Mouse (Mus musculus): Measurements from ENCODE around the gene Trim32.
A peak's percentile ranks its signal among the peaks of the same experiment; 100 is the strongest.

The Trim32 gene

DNA sequence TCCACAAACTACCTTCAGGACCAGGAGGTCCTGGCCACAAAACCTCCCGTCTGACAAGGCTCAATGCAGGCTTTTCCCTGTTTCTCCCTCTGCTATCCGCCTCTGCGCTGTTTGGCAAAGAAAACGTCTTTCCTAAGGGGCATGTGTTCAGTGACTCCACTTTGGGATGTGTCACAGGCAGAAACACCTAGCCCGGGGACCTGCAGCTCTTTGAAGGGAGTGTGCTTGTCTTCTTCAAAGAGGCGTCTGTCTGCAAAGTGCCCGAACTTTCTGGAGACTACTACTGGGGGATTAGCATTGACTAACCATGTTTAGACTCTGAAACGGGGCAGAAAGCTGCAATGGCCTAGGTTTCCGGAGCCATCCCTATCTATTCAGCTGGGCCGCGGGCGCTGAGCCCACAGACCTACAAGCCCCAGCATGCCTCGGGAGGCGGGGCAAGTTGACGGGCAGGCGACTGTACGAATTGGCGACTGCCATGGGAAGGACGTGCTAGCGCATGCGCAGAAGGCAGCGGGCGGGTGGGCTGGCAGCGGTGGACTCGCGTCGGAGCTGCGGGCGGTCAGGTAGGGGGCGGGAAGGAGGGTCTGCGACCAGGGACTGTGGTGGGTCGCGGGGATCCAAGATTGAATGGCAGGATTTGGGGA, at the start of gene Trim32:
TSS of gene Trim32 (plus strand) at position 483 of the 647 bp plus-strand sequence.
- DNase-seq (ENCODE audit: low spot score in 2 of 2), result peak; percentile 98 to 99

DNA sequence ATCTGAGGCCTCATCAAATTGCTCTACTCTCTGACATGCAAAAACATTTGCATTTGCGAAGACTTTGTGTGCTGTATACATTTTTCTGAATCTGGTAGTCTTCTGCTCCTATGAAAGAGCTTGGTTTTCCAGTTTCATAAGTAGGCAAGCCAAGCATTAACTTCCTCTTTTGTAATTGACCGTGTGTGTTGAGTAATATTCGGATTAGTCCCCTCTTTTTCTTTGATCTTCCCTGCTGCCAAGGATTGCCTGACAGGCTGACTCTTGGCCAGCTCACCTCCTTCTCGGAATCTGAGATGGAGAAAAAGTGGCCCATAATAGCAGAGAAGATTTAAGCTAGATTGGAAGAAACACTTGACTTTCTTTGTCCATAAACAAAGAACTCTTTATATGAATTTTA, 39.3 kb upstream of the Trim32 start:
- no peak for DNase-seq (ENCODE audit: low spot score in 2 of 2)

DNA sequence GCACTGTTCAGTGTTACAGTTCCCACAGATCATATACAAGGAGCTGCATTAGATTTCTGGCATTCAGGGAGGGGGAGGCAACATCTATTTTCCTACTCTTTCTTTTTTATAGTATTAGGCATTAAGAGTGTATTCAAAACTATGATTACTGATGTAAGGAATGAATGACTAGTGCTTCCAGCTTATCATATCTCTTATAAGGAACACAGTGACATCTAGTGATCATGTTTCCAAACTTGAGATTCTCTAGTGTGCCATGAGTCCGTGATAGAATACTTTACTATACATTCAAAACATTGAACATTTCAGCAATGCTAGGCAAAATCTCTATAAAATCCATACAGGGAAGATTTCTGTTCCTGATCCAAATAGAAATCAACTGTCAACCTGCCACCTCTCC, 24.5 kb upstream of the Trim32 start:
- no peak for DNase-seq (ENCODE audit: low spot score in 2 of 2)

DNA sequence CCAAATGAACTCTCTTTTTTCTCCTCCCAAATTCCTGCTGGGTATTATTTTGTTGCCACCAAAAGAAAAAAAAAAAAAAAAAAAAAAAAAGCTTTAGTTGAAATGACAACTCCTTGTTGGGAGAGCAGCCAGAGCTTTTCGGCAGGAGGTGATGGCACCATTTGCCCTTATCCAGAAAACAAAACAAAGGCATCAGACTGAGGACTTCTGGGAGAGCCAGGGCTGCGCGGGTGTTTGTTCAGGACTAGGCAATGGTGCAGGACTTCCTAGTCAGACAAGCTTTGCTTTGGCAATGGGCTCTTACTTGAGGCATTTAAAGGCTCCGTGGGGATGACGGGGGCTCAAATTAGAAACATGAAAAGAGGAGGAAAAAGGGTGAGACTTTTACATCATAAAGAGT, 17.8 kb upstream of the Trim32 start:
- no peak for DNase-seq (ENCODE audit: low spot score in 2 of 2)

DNA sequence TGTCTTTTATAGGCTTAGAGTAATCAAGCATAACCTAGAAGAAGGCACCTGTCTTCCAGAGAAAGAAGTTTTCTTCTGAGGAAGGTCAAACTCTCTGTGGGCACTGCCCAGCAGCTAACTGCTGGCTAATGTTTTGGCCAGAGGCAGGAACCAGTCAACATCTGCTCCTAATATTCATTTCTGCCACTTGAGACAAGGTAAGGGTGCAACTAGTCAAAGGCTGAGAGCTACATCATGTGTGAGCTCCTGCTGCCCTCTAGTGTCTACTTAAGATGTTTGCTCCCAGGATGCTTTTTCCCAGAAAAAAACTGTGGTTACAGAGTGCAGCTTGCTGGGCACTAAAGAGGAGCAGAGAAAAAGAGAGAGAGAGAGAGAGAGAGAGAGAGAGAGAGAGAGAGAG, 15.0 kb upstream of the Trim32 start:
- peak in 1 of 2 experiments; percentile 68 for DNase-seq (ENCODE audit: low spot score in 2 of 2)

DNA sequence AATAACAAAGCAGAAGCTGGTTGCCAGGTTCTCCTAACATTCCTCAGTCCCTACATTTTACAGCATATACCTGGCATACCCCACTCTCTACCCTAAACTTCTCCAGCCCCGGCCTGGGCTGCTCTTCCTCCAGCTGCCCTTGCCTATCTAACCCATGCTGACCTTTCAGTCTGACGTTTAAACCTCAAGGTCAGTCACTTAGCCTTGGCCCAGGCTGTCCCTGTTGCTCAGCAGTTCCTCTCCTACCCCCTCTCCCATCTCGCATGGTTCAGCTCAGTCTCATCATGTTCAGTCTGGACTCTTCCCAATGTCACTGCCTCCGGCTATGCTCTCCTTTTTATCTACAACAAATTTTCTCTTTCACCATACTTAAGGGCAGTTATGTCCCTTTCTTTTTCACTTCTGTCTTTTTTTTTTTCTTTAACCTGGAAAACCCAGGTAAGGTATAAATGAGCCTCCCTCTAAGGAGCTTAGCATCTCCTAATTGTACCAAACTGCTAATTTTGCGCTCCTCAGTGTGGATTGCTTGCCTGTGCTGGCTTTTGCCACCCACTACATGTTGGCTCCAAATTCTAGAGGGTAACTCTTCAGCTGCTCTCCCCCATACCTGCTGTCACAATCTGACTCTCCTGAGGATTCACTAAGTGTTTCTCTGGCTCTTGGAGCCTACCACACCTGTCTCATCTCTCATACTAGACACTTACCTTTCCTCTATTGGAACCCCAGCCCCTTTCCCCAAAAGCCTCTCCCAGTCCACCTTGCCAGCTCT, 10.0 kb upstream of the Trim32 start:
- no peak for DNase-seq (ENCODE audit: low spot score in 2 of 2)

DNA sequence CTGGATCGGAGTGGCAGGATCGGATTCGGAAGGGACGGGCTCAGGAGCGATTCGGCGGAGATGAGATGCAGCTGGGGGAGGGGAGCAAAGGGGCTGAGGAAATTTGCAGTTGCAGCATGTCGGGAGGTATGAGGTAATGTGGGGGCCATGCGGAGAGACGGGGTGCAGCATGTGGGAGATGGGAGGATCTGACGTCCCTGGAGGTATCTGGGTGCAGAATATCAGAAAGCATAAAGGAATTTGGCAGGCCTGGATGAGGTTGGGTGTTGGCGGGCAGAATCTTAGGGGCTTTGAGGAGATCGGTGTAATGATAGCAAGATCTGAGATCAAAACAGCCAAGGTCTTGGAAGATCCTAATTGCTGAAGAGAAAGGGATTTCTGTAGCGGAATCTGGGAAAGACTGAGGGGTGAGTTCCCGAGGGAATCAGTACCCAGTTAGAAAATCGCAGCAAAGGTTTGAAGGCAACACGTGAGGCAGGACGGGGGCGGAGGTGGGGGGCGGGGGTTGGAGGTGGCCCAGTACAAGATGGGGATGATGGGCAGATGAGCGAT, 441 bp downstream of the Trim32 start:
- no peak for DNase-seq (ENCODE audit: low spot score in 2 of 2)

DNA sequence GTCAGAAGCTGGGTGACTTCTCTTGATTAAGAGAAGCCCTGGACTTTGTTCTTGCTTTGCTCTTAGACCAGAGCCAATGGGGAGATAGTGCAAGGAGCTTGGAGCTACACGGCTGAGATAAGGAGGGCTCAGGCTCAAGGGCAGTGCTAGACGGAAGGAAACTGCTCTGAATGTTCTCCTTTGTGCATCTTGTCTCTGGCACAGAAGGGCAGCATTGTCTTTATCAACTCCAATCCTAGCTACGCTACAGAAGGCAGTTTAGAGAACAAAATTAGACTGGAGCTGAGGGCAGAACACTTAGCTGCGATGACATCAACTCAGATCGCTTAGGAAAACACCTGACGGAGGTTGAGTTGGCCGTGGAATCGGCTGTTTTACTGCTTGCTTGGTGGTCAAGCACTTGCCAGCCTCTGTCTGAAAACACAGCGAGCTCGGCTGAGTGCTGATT, 2.4 kb downstream of the Trim32 start:
- no peak for DNase-seq (ENCODE audit: low spot score in 2 of 2)

DNA sequence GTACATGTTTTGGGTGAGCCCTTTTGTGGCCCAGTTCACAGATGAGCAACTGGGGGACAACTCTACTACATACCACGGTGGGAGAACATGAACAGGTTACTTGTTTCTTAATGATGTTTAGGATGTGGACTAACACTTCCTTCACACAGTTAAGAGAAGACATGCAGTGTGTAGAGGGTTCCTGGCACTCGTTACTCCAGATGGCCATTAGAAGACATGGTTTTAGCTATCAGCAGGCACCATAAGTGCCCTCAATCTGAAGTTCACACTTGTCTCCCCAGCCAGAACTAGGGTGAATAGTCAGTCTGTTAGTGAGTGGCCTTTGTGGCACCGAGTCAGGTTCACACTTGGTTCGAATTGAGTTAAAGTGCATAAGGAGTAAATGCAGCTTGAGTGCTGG, 3.3 kb downstream of the Trim32 start:
- no peak for DNase-seq (ENCODE audit: low spot score in 2 of 2)

DNA sequence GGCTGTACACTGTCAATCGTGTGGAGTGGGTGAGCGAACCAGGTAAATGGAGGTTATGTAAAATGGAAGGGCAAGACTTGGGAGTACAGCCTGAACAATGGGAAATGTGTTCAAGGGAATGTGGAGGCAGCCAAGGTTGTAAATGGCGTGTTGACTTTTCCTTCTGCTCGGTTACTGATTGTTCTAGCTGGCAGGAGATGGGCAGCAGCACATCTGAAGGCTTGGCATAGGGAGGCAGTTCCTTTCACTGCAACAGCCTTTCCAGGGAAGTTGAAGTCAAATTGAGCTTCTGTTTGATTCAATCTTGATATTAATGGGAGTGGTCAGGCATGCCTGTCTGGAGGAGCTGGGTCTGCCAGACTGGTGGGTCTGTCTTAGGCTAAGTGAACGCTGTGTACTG, 5.5 kb downstream of the Trim32 start:
- DNase-seq (ENCODE audit: low spot score in 2 of 2), result no peak

DNA sequence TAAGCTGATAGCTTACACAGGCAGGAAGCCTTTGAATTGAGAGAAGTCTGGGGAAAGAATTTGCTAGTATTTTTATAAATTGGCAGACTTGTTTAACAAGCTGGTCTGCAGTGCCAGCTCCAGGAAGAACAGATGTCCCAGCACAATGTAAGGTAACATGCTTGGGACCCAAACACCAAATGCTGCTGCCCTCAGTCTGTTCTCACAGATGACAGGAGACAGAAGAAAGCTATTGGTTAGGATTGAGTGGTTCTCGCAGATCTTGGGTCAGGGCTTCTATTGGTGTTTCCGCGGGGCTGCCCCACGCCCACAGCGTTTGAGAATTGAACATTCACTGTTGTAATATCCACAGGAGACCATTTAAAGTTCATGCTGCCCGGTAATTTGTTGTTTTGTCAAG, 6.1 kb downstream of the Trim32 start:
- peak in 1 of 2 experiments; percentile 39 for DNase-seq (ENCODE audit: low spot score in 2 of 2)

DNA sequence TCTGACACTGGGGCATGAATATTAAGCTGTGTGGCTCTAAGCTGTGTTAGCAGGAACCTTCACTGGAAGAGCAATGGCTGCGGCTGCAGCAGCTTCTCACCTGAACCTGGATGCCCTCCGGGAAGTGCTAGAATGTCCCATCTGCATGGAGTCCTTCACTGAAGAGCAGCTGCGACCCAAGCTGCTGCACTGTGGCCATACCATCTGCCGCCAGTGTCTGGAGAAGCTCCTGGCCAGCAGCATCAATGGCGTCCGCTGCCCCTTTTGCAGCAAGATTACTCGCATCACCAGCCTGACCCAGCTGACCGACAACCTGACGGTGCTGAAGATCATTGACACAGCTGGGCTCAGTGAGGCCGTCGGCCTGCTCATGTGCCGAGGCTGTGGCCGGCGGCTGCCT, 8.3 kb downstream of the Trim32 start:
- DNase-seq (ENCODE audit: low spot score in 2 of 2), result no peak

DNA sequence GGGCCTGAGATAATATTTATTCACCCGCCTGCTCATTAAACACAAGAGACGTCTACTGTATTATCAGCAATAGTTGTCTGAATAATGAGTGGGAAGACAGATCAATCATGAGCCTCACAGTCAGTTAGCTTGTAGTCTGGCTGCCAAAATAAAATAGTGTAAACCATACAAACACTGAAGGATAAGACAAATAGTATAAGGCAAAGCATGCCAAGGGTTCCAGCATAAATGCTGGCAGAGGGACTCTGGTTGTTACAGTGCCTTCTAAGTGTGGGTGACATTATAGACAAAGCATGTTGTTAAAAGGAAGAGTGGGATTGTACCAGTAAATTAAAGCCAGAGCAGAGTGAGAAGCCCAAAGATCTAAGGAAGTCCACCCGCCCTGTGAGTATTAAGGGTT, 15.3 kb downstream of the Trim32 start:
- DNase-seq (ENCODE audit: low spot score in 2 of 2), result no peak

DNA sequence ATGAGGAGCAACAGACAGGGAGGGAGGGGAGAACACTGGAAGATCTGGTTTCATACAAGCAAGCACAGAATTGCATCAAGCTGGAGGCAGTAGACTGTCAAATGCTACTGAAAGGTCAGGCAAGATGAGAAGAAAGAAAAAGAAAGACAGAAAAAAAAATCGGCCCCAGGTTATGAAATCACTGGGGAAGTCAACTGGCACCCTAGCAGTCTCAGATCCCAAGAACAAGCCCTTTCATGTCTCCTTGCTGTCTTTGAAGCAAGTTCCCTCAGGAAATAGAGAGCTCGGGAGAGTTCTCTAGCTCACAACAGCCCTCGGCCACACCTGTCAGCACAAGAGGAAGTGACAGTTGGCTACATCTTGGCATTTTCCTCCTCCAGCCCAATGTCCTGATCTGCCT, 33.4 kb downstream of the Trim32 start:
- DNase-seq (ENCODE audit: low spot score in 2 of 2), result no peak

DNA sequence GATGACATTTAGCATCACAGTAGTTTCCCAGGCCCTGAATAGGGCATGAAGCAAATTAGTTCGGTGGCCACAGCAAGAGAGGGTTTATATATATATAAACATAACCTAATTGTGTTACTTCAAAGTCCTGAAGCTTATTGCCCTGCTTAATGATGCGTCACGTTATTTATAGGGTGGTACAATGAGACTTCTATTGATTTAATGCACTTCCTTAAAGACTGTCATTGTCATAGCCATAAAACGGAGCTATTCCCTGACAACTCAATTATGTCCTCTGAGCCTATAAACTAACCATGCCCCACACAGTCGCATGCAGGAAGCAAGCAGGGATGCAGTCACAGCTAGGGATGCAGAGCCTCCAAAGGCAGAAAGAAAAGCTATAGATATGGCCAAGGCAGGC, 37.8 kb downstream of the Trim32 start:
- no peak for DNase-seq (ENCODE audit: low spot score in 2 of 2)

DNA sequence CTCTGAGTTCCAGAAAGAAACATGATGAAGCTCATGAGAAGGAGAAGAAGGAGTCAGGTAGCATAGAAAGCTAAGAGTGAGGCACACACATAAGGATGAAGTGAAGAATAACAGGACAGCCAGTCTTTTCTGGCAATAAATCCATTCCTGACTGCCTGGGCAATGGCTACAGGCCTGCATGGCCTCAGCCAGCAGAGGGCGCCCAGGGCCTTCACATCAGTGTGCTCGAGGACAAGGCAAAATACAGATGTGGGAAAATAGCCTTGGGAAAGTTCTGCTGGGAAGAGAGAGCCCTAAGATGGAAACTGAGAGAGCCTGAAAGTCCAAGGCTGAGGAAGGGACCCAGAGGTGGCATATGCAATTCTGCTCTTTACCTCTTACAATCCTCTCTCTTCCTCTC, 49.9 kb downstream of the Trim32 start:
- DNase-seq (ENCODE audit: low spot score in 2 of 2), result peak; percentile 78 to 90

DNA sequence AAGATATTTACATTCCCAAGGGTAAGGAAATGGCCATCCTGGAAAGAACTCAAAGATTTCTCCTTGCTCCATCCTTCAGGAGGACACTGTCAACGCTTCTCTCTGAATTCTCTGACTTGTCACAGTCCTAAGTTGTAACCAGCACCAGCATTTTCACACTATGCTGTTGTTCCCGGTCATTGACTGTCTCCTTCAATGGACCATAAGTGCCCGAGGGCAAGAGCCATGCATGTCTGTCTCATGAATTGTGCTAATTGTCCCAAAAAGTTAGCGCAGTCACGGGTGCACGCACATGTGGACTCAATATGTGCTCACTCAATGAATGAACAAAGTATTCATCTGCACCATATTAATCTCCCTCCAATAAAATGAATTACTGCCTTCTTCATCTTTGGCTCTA, 58.4 kb downstream of the Trim32 start:
- no peak for DNase-seq (ENCODE audit: low spot score in 2 of 2)

Measured in frontal cortex, postnatal 36 days (tissue).